ENCODE assay signal across 8 mouse cellular contexts in the genomic region with DNA sequence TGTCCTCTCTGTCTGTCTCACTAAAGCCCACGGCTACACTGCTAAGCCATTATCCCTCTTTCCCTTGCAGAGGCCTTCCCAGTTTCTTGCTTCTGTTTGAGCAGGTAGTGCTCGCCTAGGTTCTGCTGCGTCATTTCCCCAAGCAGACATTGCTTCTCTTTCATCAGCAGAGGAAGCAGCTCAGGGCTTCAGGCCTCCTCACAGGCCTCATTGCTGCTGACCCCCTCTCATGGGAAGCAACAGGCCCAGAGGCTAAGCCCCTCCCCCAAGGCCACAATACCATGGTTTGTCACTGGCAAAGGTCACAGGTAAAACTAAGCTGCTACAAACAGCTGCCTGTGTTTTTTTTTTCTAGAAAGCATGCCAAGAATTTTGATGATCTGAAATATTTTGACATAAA. TPM values are rescaled to one million over a fixed set of nuclear protein-coding genes. Genes with fewer than 3 reads are reported as not detected.
DNase-seq lines count a peak whose midpoint lies in the region; ATAC-seq lines count a peak whose summit lies in the region.
"Had no signal": no experiment of that assay in that cellular context is flagged by ENCODE, and none has a peak within 500 bp of the region (broad histone marks: within the 10 kb centered on the region; RNA-seq: fewer than 3 reads in every experiment).

No protein-coding gene starts in this region.

- 69% methylated on average over 3 of the region's 3 CpGs for WGBS in neural tube, embryonic 13.5 days
- WGBS in forebrain, embryonic 15.5 days, result 39% methylated on average over 3 of the region's 3 CpGs
- WGBS in liver, embryonic 12.5 days (ENCODE audit: insufficient replicate concordance), result 35% methylated on average over 3 of the region's 3 CpGs
- 42% methylated on average over 3 of the region's 3 CpGs for WGBS in intestine, embryonic 15.5 days

- no peaks in the 10 kb centered on the region for H3K4me1 ChIP-seq in neural tube, embryonic 13.5 days (replicated peaks)
- H3K4me1 ChIP-seq in forebrain, embryonic 15.5 days, result 0 out of 2 replicates have a peak, but pooled peaks cover 4% of the 10 kb centered on the region
- H3K4me1 ChIP-seq in liver, embryonic 12.5 days, result peaks cover 87% of the 10 kb centered on the region
- H3K4me1 ChIP-seq in intestine, embryonic 15.5 days (replicated peaks), result peaks cover 14% of the 10 kb centered on the region

- H3K27ac ChIP-seq in neural tube, embryonic 13.5 days (replicated peaks), result 0 out of 2 replicates have a peak overlapping the region, but pooled peaks have one; percentile 29
- 0 out of 2 replicates have a peak overlapping the region, but pooled peaks have one; percentile 21 for H3K27ac ChIP-seq in forebrain, embryonic 15.5 days (replicated peaks)
- H3K27ac ChIP-seq in liver, embryonic 12.5 days, result peak overlapping the region; percentile 67
- no peak overlapping the region for H3K27ac ChIP-seq in intestine, embryonic 15.5 days

- H3K4me2 ChIP-seq in neural tube, embryonic 13.5 days, result no peak overlapping the region
- H3K4me2 ChIP-seq in forebrain, embryonic 15.5 days (replicated peaks), result no peak overlapping the region
- peak overlapping the region; percentile 70 for H3K4me2 ChIP-seq in liver, embryonic 12.5 days
- H3K4me2 ChIP-seq in intestine, embryonic 15.5 days (replicated peaks), result no peak overlapping the region

- no peak overlapping the region for H3K4me3 ChIP-seq in neural tube, embryonic 13.5 days
- H3K4me3 ChIP-seq in forebrain, embryonic 15.5 days, result no peak overlapping the region
- peak overlapping the region; percentile 73 for H3K4me3 ChIP-seq in liver, embryonic 12.5 days
- H3K4me3 ChIP-seq in intestine, embryonic 15.5 days (replicated peaks), result no peak overlapping the region

- H3K9ac ChIP-seq in neural tube, embryonic 13.5 days, result no peak overlapping the region
- no peak overlapping the region for H3K9ac ChIP-seq in forebrain, embryonic 15.5 days (replicated peaks)
- H3K9ac ChIP-seq in liver, embryonic 12.5 days, result peak overlapping the region; percentile 58
- H3K9ac ChIP-seq in intestine, embryonic 15.5 days, result no peak overlapping the region

- DNase-seq in neural tube, embryonic 10.5 days (ENCODE audit: extremely low spot score, low spot score), result no peak
- peak; percentile 55 for DNase-seq in yolk sac, embryonic 10.5 days (ENCODE audit: low spot score)
- DNase-seq in cerebellum, postnatal 36 days, result no peak
- DNase-seq: lung, postnatal 4 days had no signal

- no peaks in the 10 kb centered on the region for H3K9me3 ChIP-seq in neural tube, embryonic 13.5 days
- H3K9me3 ChIP-seq in forebrain, embryonic 15.5 days, result no peaks in the 10 kb centered on the region
- no peaks in the 10 kb centered on the region for H3K9me3 ChIP-seq in liver, embryonic 12.5 days (replicated peaks)
- H3K9me3 ChIP-seq in intestine, embryonic 15.5 days, result no peaks in the 10 kb centered on the region

- no peaks in the 10 kb centered on the region for H3K27me3 ChIP-seq in neural tube, embryonic 13.5 days
- no peaks in the 10 kb centered on the region for H3K27me3 ChIP-seq in forebrain, embryonic 15.5 days
- H3K27me3 ChIP-seq in liver, embryonic 12.5 days (replicated peaks), result no peaks in the 10 kb centered on the region
- no peaks in the 10 kb centered on the region for H3K27me3 ChIP-seq in intestine, embryonic 15.5 days (replicated peaks)

- no peaks in the 10 kb centered on the region for H3K36me3 ChIP-seq in neural tube, embryonic 13.5 days
- no peaks in the 10 kb centered on the region for H3K36me3 ChIP-seq in forebrain, embryonic 15.5 days
- peaks cover 74% of the 10 kb centered on the region for H3K36me3 ChIP-seq in liver, embryonic 12.5 days
- no peaks in the 10 kb centered on the region for H3K36me3 ChIP-seq in intestine, embryonic 15.5 days

- ATAC-seq in neural tube, embryonic 13.5 days (ENCODE audit: low read depth), result no peak
- ATAC-seq in forebrain, embryonic 15.5 days (replicated peaks), result no peak
- no peak for ATAC-seq in liver, embryonic 12.5 days
- no peak for ATAC-seq in intestine, embryonic 15.5 days

RNA-seq across cellular contexts. Expression of gene Art4, which starts 4.8 kb away (rescaled TPM):
- 0.34 and 0.59 TPM in 2 replicates for polyA plus RNA-seq in neural tube, embryonic 13.5 days (2015; fragmentation: Nextera tagmentation; extraction: Ambion mirVana)
- 0.06 TPM in 1 of 2 replicates, not detected in the other for polyA plus RNA-seq in forebrain, embryonic 15.5 days (2015; fragmentation: Nextera tagmentation; extraction: Ambion mirVana)
- 26.3 and 27.0 TPM in 2 replicates for polyA plus RNA-seq in liver, embryonic 12.5 days (2016; fragmentation: Nextera tagmentation; extraction: Ambion mirVana)
- polyA plus RNA-seq in intestine, embryonic 15.5 days (2015; fragmentation: Nextera tagmentation; extraction: Ambion mirVana), result 4.2 and 4.8 TPM in 2 replicates

RNA-seq across cellular contexts. Expression of gene Smco3, which starts 17.5 kb away (rescaled TPM):
- polyA plus RNA-seq in neural tube, embryonic 13.5 days (2015; fragmentation: Nextera tagmentation; extraction: Ambion mirVana), result 1.7 and 2.1 TPM in 2 replicates
- polyA plus RNA-seq in forebrain, embryonic 15.5 days (2015; fragmentation: Nextera tagmentation; extraction: Ambion mirVana), result 0.18 TPM in 1 of 2 replicates, not detected in the other
- polyA plus RNA-seq in liver, embryonic 12.5 days (2016; fragmentation: Nextera tagmentation; extraction: Ambion mirVana), result not detected in 2 replicates
- 2.3 and 3.4 TPM in 2 replicates for polyA plus RNA-seq in intestine, embryonic 15.5 days (2015; fragmentation: Nextera tagmentation; extraction: Ambion mirVana)

RNA-seq across cellular contexts. Expression of gene Mgp, which starts 22.9 kb away (rescaled TPM):
- 30.1 and 32.9 TPM in 2 replicates for polyA plus RNA-seq in neural tube, embryonic 13.5 days (2015; fragmentation: Nextera tagmentation; extraction: Ambion mirVana)
- polyA plus RNA-seq in forebrain, embryonic 15.5 days (2015; fragmentation: Nextera tagmentation; extraction: Ambion mirVana), result 7.2 and 8.8 TPM in 2 replicates
- polyA plus RNA-seq in liver, embryonic 12.5 days (2016; fragmentation: Nextera tagmentation; extraction: Ambion mirVana), result 4.3 and 7.4 TPM in 2 replicates
- polyA plus RNA-seq in intestine, embryonic 15.5 days (2015; fragmentation: Nextera tagmentation; extraction: Ambion mirVana), result 121 and 122 TPM in 2 replicates

RNA-seq across cellular contexts. Expression of gene Wbp11, which starts 24.7 kb away (rescaled TPM):
- polyA plus RNA-seq in neural tube, embryonic 13.5 days (2015; fragmentation: Nextera tagmentation; extraction: Ambion mirVana), result 79.6 and 85.0 TPM in 2 replicates
- 79.0 and 82.5 TPM in 2 replicates for polyA plus RNA-seq in forebrain, embryonic 15.5 days (2015; fragmentation: Nextera tagmentation; extraction: Ambion mirVana)
- 95.0 and 97.3 TPM in 2 replicates for polyA plus RNA-seq in liver, embryonic 12.5 days (2016; fragmentation: Nextera tagmentation; extraction: Ambion mirVana)
- polyA plus RNA-seq in intestine, embryonic 15.5 days (2015; fragmentation: Nextera tagmentation; extraction: Ambion mirVana), result 85.1 and 92.7 TPM in 2 replicates

RNA-seq across cellular contexts. Expression of gene BC049715, which starts 25.3 kb away (rescaled TPM):
- polyA plus RNA-seq in neural tube, embryonic 13.5 days (2015; fragmentation: Nextera tagmentation; extraction: Ambion mirVana), result 1.1 and 1.3 TPM in 2 replicates
- 0.93 and 1.1 TPM in 2 replicates for polyA plus RNA-seq in forebrain, embryonic 15.5 days (2015; fragmentation: Nextera tagmentation; extraction: Ambion mirVana)
- 1.2 and 1.3 TPM in 2 replicates for polyA plus RNA-seq in liver, embryonic 12.5 days (2016; fragmentation: Nextera tagmentation; extraction: Ambion mirVana)
- polyA plus RNA-seq in intestine, embryonic 15.5 days (2015; fragmentation: Nextera tagmentation; extraction: Ambion mirVana), result 0.82 and 1.3 TPM in 2 replicates
